Mouse (Mus musculus): ENCODE measurements around the gene Cntf. TPM values are rescaled to one million over a fixed set of nuclear protein-coding genes. Genes with fewer than 3 reads are reported as not detected.

The Cntf gene
- 1 to 10 TPM; 3.0 to 4.7 TPM for total RNA-seq (2021)
- long read RNA-seq, experiment 1, partial matches to known transcripts, result 0 of 1 reads
- long read RNA-seq, experiment 1, other reads (novel, unspliced or antisense), result 0 of 1 reads
- long read RNA-seq, experiment 2, partial matches to known transcripts, result 0 of 3 reads
- long read RNA-seq, experiment 2, other reads (novel, unspliced or antisense), result 0 of 3 reads

DNA sequence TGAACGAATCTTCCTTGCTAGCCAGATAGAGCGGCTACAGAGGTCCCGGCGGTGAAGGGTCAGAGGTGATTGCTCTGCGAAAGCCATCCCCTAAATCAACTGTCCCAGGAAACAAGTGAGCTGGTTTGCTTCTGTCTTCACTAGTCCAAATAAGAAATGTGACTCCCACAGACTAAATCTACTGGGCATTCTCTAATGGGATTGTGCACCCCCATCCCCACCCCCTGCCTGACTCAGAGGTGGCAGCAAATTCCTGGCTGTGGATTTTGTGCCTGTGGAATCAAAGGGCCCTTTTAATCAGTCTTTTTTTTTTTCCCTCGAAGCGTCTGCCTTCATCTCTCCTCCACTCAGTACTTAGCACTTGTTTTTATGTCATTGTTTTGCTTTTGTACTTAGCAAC is at the start of gene Cntf:
Cntf (minus strand) TSS at position 325 of the 400 bp plus-strand sequence.
- no peak for DNase-seq (ENCODE audit: low spot score in 2 of 2)

DNA sequence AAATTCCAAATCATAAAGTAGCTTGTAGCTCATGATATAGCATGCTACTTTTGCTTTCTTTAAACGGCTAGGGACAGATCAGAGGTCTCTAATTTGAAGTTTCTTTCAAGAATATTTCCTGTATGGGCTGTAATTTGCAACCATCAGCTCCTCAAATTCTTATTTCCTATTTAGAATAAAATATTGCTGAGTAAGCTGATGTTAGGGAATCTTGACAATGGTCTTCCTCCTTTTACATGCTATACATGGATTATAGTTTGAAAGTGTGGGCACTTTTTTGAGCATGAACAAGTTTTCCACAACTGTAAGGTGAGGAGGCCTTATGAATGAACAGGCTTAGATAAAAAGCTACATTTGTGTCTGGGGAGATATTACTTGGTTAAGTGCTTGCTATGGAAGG is 48.5 kb upstream of the Cntf start:
- DNase-seq (ENCODE audit: low spot score in 2 of 2), result no peak

GRCm38 (mm10) chr19:12812644-12813364 is 47.4 kb upstream of the Cntf start:
- DNase-seq (ENCODE audit: low spot score in 2 of 2), result no peak

DNA sequence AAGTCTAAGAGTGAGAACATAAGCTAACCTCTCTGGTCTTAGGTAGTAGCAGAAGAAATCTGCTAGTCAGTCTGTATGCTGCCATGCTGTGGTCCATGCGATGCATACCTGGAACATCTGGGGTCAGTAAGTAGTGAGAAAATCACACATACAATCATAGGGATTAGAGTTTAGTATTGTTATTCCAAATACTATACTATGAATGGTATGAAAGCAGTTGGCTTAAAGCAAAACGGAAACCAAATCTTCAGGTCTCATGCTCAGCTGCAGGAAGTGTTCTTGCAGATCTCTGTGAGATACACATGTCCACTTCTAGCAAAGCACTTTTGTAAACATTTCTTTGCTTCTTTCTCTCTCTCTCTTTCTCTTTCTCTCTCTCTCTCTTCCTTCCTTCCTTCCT is 40.8 kb upstream of the Cntf start:
- DNase-seq (ENCODE audit: low spot score in 2 of 2), result no peak

DNA sequence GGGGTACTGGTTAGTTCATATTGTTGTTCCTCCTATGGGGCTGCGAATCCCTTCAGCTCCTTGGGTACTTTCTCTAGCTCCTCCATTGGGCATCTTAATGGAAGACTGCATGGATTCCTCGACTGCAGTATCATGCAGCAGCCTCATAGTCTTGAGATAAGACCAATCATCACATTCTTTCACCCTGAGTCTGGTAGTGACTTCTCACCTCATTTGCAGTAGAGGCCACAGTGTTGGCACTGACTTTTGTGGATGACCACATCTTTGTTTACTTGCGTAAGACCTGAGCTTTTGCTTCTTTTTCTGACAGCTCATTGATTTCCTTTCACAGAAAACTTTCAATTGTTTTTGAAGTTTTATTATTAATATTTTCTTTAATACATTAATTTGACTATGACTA is 40.3 kb upstream of the Cntf start:
- DNase-seq (ENCODE audit: low spot score in 2 of 2), result no peak

DNA sequence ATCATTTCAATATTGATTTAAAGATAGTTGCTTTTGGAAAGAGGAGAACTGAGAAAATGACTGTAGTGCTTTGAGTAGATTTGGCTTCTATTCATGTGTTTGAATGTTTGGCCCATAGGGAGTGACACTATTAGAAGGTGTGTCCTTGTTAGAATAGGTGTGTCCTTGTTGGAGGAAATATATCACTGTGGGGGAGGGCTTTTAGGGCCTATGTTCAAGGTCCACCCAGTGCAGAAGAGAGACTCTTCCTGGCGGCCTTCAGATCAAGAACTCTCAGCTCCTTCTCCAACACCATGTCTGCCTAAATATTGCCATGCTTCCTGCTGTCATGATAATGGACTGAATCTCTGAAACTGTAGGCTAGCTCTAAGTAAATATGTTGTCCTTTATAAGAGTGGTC is 38.8 kb upstream of the Cntf start:
- no peak for DNase-seq (ENCODE audit: low spot score in 2 of 2)

GRCm38 (mm10) chr19:12802830-12803229 is 37.4 kb upstream of the Cntf start:
- peak in 1 of 2 experiments; percentile 47 for DNase-seq (ENCODE audit: low spot score in 2 of 2)

DNA sequence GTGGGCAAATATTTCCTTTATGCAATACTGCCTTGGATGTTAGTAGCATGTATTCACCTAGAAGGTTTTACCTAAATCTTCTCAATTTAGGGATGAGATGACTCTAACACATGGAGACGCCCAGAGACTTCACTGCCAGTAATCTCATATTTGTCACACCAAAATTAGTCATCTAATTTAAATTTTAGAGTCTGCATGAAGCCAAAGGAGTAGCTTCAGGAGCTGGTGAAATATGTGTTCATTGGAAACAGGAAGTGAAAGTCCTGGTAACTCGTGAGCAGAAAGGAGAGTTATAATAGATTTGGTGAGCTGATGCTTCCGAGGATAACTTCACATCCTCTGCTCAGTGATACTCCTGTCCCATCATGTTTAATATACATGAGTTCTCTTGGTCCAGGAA is 35.6 kb upstream of the Cntf start:
- DNase-seq (ENCODE audit: low spot score in 2 of 2), result no peak

- DNase-seq (ENCODE audit: low spot score in 2 of 2), result no peak
Observed at GRCm38 (mm10) chr19:12800621-12801020, 35.2 kb upstream of the Cntf start.

DNA sequence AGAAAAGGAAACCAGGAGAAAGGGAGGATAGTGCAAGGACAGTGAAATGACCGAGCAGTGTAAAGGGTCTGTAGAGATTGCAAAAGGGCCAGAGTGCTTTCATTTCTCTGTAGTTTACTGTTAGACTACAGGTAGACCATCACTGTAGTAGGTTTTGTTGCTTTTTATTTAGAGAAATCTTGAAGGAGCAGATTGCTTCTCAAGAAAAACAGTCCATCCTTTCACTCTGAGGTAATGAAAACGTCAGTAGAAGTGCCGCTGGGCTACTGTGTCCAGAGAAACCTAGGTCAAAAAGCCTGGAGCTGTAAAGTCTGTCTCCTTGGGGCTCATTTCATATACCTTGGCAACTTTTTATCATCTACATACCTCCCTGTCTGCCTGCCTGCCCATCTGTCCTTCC is 33.6 kb upstream of the Cntf start:
- no peak for DNase-seq (ENCODE audit: low spot score in 2 of 2)

DNA sequence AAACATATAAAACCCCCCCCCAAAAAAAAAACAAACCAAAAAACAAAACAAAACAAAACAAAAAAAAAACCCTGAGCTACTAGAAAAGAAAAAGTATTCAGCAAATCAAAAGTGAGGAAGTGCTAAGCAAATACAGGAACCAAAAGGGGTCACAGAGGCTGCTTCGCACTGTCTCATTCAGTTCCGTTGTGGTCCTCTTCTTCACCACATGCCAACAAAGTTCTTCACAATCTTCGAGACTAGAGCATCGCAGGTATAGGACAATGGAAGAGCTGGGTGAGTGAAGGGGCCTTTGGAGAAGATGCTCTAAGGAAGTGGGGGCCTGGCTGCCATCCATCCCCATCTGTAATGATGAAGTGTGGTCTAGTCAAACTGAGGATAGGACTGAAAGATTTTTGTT is 33.0 kb upstream of the Cntf start:
- no peak for DNase-seq (ENCODE audit: low spot score in 2 of 2)

- peak in 1 of 2 experiments; percentile 63 for DNase-seq (ENCODE audit: low spot score in 2 of 2)
Observed at GRCm38 (mm10) chr19:12797071-12797470, 31.6 kb upstream of the Cntf start.

DNA sequence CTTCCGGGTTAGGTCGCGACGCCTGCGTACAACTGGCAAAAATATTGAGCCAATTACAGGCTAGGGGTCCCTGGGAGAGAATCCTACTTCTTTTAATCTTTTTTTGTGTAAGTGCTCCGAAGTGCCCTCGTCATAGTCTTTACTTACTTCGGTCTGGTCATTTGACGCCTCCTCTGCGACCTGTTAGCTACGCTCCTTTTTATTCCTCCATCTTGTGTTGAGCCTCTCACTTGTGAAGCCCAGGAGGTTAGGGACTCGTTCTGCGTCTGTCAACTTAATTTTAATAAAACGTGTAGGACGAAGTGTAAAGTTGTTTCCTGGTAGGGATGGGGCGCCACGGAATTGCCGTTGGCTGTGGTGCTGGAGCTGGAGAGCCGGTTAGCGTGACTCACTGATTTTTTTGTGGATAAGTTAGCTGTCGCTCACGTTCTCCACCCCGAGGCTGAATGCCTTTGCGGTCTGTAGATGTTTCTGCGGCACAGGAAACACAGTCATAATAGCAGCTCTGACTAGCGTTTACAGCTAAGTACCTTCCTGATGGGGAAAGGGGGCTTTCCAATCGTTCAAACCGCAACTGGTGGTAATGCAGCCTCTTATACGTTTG is 31.0 kb upstream of the Cntf start:
- no peak for DNase-seq (ENCODE audit: low spot score in 2 of 2)

DNA sequence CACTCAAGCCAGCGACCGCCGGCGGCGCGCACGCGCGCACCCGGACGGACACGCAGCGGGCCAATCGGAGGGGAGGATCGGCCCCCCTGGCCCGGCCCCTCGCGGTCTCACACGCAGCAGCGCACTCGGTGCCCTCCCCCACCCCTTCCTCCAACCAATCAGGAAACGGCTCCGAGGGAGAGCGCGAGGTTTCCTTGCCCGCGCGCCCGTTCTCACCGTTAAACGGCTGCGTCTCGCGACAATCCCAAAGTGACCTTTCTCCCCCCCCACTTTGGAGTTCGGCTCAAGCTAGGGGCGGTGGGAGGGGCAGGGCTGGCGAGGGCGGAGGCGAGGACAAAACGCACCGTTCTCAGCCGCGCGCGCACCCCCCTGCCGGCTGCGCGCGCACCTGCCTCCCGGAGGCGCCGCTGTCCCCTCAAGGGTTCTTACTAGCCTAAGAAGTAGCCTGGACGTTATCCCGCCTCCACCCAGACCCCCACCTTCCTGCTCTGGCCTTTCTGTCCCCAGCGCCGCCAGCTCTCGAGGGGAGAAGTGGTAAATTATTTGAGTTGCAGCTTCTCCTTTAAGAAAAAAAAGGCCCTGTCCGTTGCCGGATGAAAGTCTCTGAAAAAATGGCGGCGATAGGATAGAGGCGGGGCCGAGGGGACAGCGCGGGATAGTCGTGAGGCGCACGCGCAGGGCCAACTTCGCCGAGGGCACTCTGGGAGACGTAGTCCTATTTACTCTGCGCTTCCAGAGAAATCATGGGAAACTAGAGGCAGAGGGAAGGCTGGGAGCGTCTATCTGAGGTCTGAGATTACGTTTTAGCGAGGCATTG is 30.3 kb upstream of the Cntf start, which contains the start of the genes Zfp91 and Lpxn:
Zfp91 (minus strand) TSS at position 616 of the 817 bp plus-strand sequence.
Lpxn (plus strand) TSS at position 683 of the 817 bp plus-strand sequence.
- DNase-seq (ENCODE audit: low spot score in 2 of 2), result peak; percentile 96 to 99

DNA sequence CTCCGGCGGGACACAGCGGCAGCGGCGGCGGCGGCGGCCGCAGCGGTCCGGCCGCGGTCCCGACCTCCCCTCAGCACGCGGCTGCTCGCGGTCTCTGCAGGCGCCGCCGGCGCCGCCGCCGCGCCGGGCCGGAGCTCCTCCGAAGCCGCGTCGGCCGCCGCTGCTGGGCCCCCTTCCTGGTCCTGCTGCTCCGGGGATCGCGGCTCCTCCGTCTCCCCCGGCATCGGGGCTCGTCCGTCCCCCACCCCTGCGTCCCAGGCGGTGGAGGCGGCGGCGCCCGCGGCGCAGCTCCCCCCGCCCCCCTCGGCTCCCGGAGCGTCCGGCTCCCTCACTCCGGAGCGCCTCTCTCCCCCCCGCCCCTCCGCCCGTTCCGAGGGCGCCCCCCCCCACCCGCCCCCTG is 29.7 kb upstream of the Cntf start:
- DNase-seq (ENCODE audit: low spot score in 2 of 2), result no peak

DNA sequence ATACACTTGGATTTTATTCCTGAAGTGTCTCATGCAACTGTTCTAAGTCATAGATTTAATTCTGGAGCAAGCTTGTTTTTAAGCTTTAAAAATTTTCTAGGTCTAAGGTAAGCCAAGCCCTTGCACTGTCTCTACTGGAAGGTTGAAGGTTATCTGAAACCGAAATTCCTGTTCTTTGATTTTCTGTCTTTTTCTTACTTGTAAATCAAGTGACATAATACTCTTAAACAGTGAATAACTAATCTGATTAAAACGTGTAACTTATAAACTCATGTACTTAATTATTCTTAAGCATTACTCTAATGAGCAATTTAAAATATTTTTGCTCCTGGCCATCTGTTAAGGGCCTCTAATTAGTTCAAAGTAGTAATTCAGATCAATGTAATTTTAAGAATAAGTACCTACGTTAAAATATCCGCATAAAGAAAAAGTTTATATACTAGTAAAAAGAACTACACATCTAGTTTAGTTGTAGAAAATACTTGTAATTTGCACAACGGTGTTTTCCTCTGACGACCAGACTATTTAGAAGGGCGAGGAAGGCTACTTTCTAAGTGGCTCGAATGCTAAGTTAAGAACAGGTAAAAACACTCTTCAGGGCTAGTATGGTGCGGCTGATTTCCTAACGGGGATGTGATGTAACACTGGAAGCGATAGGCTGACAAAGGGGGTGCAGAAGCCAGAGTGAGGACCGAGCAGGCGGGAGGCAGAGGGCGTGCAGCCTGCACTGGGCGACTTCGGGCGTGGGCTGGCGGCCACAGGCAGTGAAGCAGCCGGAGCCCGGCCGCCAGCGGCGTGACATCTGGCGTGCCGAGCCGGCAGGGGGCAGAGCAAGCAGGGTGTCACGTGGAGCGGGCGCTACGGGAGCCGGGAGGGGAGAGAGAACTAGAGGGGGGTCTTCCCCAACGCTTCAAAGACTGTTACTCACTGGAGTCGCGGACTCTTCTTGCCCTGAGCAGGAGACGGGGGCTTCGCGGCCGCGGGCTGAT is 28.9 kb upstream of the Cntf start:
- peak; percentile 92 to 93 for DNase-seq (ENCODE audit: low spot score in 2 of 2)

DNA sequence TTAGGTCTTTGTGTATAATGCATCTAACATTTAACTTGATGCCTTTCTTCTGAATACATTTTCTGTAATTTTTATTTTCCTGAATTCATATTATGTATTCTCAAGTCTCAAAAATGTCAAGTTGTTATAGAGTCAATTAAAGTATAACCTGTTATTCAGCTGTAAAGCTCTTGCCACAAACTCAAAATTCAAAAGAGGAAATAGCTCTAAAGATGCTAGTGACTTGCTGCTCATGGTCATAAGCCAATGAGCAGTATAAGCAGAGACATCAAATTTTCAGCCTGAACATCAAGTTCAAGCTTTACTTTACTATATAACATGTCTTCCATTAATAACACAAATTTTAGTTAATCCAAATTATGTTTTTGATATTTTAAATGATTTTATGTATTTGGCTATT is 26.9 kb upstream of the Cntf start:
- no peak for DNase-seq (ENCODE audit: low spot score in 2 of 2)

DNA sequence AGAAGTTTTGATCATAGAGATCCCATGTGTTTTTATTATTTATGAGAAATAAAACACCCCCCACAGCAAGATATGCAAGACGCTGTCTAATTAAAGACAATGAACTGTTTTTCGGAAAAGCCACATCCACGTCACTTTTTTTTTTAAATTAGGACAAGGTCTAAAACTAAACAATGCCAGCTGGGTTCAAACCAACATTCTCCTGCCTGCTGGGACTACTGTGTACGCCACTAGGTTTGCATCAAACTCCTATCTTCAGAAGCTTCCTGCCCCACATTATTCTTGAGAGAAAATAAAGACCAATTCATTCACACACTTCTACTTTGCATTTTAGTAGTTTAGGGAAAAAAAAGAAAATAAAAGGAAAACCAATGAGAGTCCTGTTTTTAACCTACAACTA is 22.3 kb upstream of the Cntf start:
- no peak for DNase-seq (ENCODE audit: low spot score in 2 of 2)

- DNase-seq (ENCODE audit: low spot score in 2 of 2), result peak in 1 of 2 experiments; percentile 40
Observed at GRCm38 (mm10) chr19:12786803-12787395, 21.5 kb upstream of the Cntf start.

DNA sequence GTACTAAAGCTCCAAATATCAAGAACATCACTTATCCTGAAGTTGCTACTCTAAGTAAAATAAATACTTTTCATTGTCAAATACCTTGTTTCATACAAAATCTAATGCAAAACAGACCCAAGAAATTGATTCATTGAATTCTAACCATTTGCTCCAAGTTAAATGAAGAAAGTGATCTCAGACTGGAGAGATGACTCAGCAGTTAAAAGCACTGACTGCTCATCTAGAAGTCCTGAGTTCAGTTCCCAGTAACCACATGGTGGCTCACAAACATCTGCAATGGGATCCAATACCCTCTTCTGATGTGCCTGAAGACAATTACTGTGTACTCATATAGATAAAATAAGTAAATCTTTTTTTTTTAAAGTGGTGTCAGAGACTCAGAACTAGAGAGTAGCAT is 15.0 kb upstream of the Cntf start:
- DNase-seq (ENCODE audit: low spot score in 2 of 2), result no peak
